Mouse (Mus musculus): Measurements from ENCODE around the gene Ssr4. TPM values are rescaled to one million over a fixed set of nuclear protein-coding genes. Genes with fewer than 3 reads are reported as not detected.

Gene Ssr4
- polyA plus RNA-seq, 1 experiment: 108 TPM

DNA sequence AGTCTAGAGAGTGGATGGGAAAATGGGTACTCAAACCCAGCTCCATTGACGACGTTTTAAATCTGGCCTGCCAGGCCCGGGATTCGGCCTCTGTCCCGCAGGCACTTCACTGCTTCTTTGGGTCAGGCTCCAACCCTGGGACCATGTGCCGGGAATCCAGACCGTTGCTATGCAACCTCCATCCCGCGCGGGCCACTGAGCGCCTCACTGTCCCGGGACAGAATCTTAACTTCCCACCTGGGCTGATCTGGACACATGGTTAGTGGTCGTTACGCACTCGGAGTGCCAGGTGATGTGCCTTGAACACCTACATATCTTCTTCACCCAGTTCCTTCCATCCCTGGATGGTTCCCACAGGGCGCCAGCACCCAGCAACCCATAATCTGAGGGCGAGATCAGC is 36.9 kb downstream of the Ssr4 start:
- peak overlapping the region; percentile 91 for H3K4me3 ChIP-seq (ENCODE audit: low read depth, low read length)
- peaks cover 3% of the 10 kb centered on the region; the same call in 1 of the 2 replicates for H3K36me3 ChIP-seq (ENCODE audit: control insufficient read depth, insufficient read depth, low read length, poor library complexity, severe bottlenecking)
- no peaks in the 10 kb centered on the region for H3K27me3 ChIP-seq (ENCODE audit: control insufficient read depth, insufficient read depth, low read length, poor library complexity, severe bottlenecking)
- H3K4me1 ChIP-seq (ENCODE audit: control insufficient read depth, insufficient read depth, low read length): peaks cover 2% of the 10 kb centered on the region
- no peak for TF ChIP-seq CTCF (IDR thresholded peaks at IDR 0.05; ENCODE audit: low read depth, low read length)
- TF ChIP-seq EP300 (IDR thresholded peaks at IDR 0.05; ENCODE audit: insufficient read depth, low read depth, low read length): no peak
- no peak for TF ChIP-seq POLR2A (IDR thresholded peaks at IDR 0.05; ENCODE audit: insufficient read depth, low read length)
- peak overlapping the region; percentile 55 for H3K27ac ChIP-seq (ENCODE audit: insufficient read depth, low read length)
- no peaks in the 10 kb centered on the region for H3K9me3 ChIP-seq (replicated peaks; ENCODE audit: control insufficient read depth, insufficient read depth, low read length, poor library complexity, severe bottlenecking)
- peak overlapping the region; percentile 81 for H3K9ac ChIP-seq (ENCODE audit: low read depth, poor library complexity, severe bottlenecking)

DNA sequence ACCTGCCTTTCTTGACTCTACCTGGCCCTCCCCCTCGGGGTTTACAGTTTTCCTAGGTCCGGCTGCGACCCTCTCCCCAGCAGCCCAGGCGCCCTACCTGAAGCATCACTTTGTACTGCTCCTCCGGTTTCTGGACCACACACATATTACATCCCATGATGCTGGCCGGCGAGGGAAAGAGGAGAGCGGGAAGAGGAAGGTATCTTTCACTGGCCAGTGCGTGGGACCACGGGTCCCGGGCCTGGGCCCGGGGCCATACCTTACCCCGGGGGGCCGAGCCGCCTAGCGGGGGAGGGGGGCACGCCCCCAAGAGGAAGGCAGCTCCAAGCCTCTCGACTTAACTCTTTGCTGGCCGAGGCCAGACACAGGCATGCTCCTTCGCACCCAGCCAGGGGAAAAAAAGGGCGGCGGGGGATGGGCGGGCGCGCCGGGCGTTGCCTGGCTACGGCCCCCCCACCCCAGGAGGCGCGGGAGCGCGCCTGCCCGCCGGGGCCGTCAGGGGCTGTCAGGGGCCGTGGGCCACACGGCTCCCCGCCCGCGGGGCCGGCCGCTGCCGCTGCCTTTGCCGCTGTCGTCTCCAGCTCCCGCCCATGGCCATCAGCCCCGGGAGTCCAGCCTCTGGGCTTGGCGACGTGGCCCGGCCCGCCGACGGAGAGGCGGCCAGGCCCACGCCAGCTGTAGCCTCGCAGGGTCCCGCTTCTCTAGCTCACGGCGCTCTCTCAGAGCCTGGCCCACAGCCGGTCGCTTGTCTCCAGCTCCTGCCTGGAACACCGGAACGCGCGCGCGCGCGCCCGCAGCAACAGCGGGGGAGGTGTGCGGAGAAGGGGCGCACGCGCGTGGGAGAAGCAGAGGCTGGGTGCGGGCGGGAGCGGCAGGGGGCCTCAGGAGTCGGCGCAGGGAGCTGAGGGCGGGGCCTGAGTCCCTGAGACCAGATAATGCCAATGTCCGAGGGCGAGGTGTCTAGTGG is 37.6 kb downstream of the Ssr4 start, which contains the start of gene Pdzd4:
TSS of gene Pdzd4 (minus strand) at position 785 of the 967 bp plus-strand sequence.
- Histone ChIP-seq H3K36me3 (ENCODE audit: control insufficient read depth, insufficient read depth, low read length, poor library complexity, severe bottlenecking) (no peaks in the 10 kb centered on the region), H3K9ac (ENCODE audit: low read depth, poor library complexity, severe bottlenecking) (peak within 1 kb of the TSS; percentile 81), H3K4me1 (ENCODE audit: control insufficient read depth, insufficient read depth, low read length) (no peaks in the 10 kb centered on the region), H3K27me3 (ENCODE audit: control insufficient read depth, insufficient read depth, low read length, poor library complexity, severe bottlenecking) (no peaks in the 10 kb centered on the region), H3K4me3 (ENCODE audit: low read depth, low read length) (peak within 1 kb of the TSS; percentile 91), H3K27ac (ENCODE audit: insufficient read depth, low read length) (peak within 1 kb of the TSS; percentile 55), H3K9me3 (replicated peaks; ENCODE audit: control insufficient read depth, insufficient read depth, low read length, poor library complexity, severe bottlenecking) (no peaks in the 10 kb centered on the region)
- peak; percentile 47; the same call in 1 of the 2 replicates for TF ChIP-seq EP300 (IDR thresholded peaks at IDR 0.05; ENCODE audit: insufficient read depth, low read depth, low read length)
- no peak for TF ChIP-seq POLR2A (IDR thresholded peaks at IDR 0.05; ENCODE audit: insufficient read depth, low read length)

DNA sequence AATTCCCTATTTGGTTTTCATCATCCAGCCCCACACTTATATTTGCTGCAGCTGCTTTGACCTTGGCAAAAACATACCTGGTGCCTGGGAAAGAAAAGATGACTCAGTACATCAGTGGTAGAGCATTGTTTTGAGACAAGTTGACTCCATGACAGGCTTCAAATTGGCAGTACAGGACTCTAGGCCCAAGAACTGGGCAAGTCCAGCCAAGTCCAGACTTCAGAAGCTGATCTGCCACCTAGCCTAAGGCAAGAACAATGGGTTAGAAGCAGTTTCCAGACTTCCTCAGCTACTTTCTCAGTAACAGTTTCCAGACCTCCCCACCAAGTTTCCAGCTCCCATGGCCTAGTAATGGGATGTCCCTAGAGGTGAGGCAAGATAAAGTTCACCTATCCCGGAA is 48.9 kb downstream of the Ssr4 start:
- Histone ChIP-seq H3K27me3 (ENCODE audit: control insufficient read depth, insufficient read depth, low read length, poor library complexity, severe bottlenecking) (no peaks in the 10 kb centered on the region), H3K4me3 (ENCODE audit: low read depth, low read length) (no peak overlapping the region), H3K4me1 (ENCODE audit: control insufficient read depth, insufficient read depth, low read length) (no peaks in the 10 kb centered on the region), H3K27ac (ENCODE audit: insufficient read depth, low read length) (peak overlapping the region; percentile 51; the same call in 1 of the 2 replicates), H3K36me3 (ENCODE audit: control insufficient read depth, insufficient read depth, low read length, poor library complexity, severe bottlenecking) (no peaks in the 10 kb centered on the region), H3K9ac (ENCODE audit: low read depth, poor library complexity, severe bottlenecking) (no peak overlapping the region), H3K9me3 (replicated peaks; ENCODE audit: control insufficient read depth, insufficient read depth, low read length, poor library complexity, severe bottlenecking) (no peaks in the 10 kb centered on the region)
- no peak for TF ChIP-seq CTCF (IDR thresholded peaks at IDR 0.05; ENCODE audit: low read depth, low read length)
- TF ChIP-seq POLR2A (IDR thresholded peaks at IDR 0.05; ENCODE audit: insufficient read depth, low read length): no peak
- no peak for TF ChIP-seq EP300 (IDR thresholded peaks at IDR 0.05; ENCODE audit: insufficient read depth, low read depth, low read length)

DNA sequence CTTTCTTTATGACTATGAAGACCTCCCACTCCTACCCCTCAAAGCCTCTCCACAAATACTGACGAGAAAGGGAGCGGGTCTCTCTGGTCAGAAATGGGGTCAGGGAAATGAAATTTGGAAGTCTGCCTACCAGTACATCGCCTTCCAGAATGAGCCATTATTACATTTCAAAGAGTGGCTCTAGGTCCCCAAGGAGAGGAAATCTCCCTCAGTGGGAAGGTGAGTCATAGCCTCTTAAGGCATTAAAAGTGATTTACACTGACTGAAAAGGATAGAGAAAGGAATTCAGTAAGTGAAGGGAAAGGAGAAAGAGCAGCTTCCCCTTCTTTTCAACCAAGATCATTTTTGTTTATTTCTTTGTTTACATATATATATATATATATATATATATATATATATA is 49.9 kb downstream of the Ssr4 start:
- no peak overlapping the region for H3K27ac ChIP-seq (ENCODE audit: insufficient read depth, low read length)
- H3K27me3 ChIP-seq (ENCODE audit: control insufficient read depth, insufficient read depth, low read length, poor library complexity, severe bottlenecking): no peaks in the 10 kb centered on the region
- H3K9ac ChIP-seq (ENCODE audit: low read depth, poor library complexity, severe bottlenecking): no peak overlapping the region
- no peak overlapping the region for H3K4me3 ChIP-seq (ENCODE audit: low read depth, low read length)
- no peaks in the 10 kb centered on the region for H3K4me1 ChIP-seq (ENCODE audit: control insufficient read depth, insufficient read depth, low read length)
- H3K36me3 ChIP-seq (ENCODE audit: control insufficient read depth, insufficient read depth, low read length, poor library complexity, severe bottlenecking): no peaks in the 10 kb centered on the region
- no peaks in the 10 kb centered on the region for H3K9me3 ChIP-seq (replicated peaks; ENCODE audit: control insufficient read depth, insufficient read depth, low read length, poor library complexity, severe bottlenecking)
- no peak for TF ChIP-seq EP300 (IDR thresholded peaks at IDR 0.05; ENCODE audit: insufficient read depth, low read depth, low read length)
- no peak for TF ChIP-seq POLR2A (IDR thresholded peaks at IDR 0.05; ENCODE audit: insufficient read depth, low read length)
- TF ChIP-seq CTCF (IDR thresholded peaks at IDR 0.05; ENCODE audit: low read depth, low read length): no peak

Other genes starting within 250 kb of the Ssr4 start
- 214 and 216 TPM in 2 replicates for gene Dusp9, start 147.6 kb upstream of the Ssr4 start, polyA plus RNA-seq (2011; ENCODE audit: insufficient read depth, insufficient read length, low read depth, missing spikeins)
- gene Pnck, start 126.9 kb upstream of the Ssr4 start, polyA plus RNA-seq (2011; ENCODE audit: insufficient read depth, insufficient read length, low read depth, missing spikeins): 3.9 and 5.1 TPM in 2 replicates
- 74.8 and 76.8 TPM in 2 replicates for gene Slc6a8, start 113.9 kb upstream of the Ssr4 start, polyA plus RNA-seq (2011; ENCODE audit: insufficient read depth, insufficient read length, low read depth, missing spikeins)
- gene Bcap31, start 70.9 kb upstream of the Ssr4 start, polyA plus RNA-seq (2011; ENCODE audit: insufficient read depth, insufficient read length, low read depth, missing spikeins): 120 and 123 TPM in 2 replicates
- 8.0 and 10.3 TPM in 2 replicates for gene Abcd1, start 70.4 kb upstream of the Ssr4 start, polyA plus RNA-seq (2011; ENCODE audit: insufficient read depth, insufficient read length, low read depth, missing spikeins)
- not detected in 2 replicates for gene Plxnb3, start 29.9 kb upstream of the Ssr4 start, polyA plus RNA-seq (2011; ENCODE audit: insufficient read depth, insufficient read length, low read depth, missing spikeins)
- not detected in 2 replicates for gene Srpk3, start 12.6 kb upstream of the Ssr4 start, polyA plus RNA-seq (2011; ENCODE audit: insufficient read depth, insufficient read length, low read depth, missing spikeins)
- gene Idh3g, start 131 bp upstream of the Ssr4 start, polyA plus RNA-seq (2011; ENCODE audit: insufficient read depth, insufficient read length, low read depth, missing spikeins): 147 and 151 TPM in 2 replicates
- 22.0 and 24.1 TPM in 2 replicates for gene Pdzd4, start 37.9 kb downstream of the Ssr4 start, polyA plus RNA-seq (2011; ENCODE audit: insufficient read depth, insufficient read length, low read depth, missing spikeins)
- not detected in 2 replicates for gene Avpr2, start 105.1 kb downstream of the Ssr4 start, polyA plus RNA-seq (2011; ENCODE audit: insufficient read depth, insufficient read length, low read depth, missing spikeins)
- gene L1cam, start 109.1 kb downstream of the Ssr4 start, polyA plus RNA-seq (2011; ENCODE audit: insufficient read depth, insufficient read length, low read depth, missing spikeins): 3.4 and 4.5 TPM in 2 replicates
- gene Arhgap4, start 134.8 kb downstream of the Ssr4 start, polyA plus RNA-seq (2011; ENCODE audit: insufficient read depth, insufficient read length, low read depth, missing spikeins): 3.5 and 4.7 TPM in 2 replicates
- gene Naa10, start 134.9 kb downstream of the Ssr4 start, polyA plus RNA-seq (2011; ENCODE audit: insufficient read depth, insufficient read length, low read depth, missing spikeins): 77.1 and 87.9 TPM in 2 replicates
- gene Renbp, start 143.8 kb downstream of the Ssr4 start, polyA plus RNA-seq (2011; ENCODE audit: insufficient read depth, insufficient read length, low read depth, missing spikeins): 79.7 and 84.6 TPM in 2 replicates
- gene Hcfc1, start 179.3 kb downstream of the Ssr4 start, polyA plus RNA-seq (2011; ENCODE audit: insufficient read depth, insufficient read length, low read depth, missing spikeins): 91.4 and 96.4 TPM in 2 replicates
- 35.1 and 35.4 TPM in 2 replicates for gene Irak1, start 236.9 kb downstream of the Ssr4 start, polyA plus RNA-seq (2011; ENCODE audit: insufficient read depth, insufficient read length, low read depth, missing spikeins)

Data from ES-Bruce4 (cell line).